Mouse (Mus musculus) cerebellum, postnatal 36 days (tissue): ENCODE measurements at regions not wholly inside any gene's neighbourhood (a gene's known extent, or its start where the extent isn't known, plus 50 kb on each side); places are given as distances from the start of the nearest gene placed in this dataset.
A peak's percentile ranks its signal among the peaks of the same experiment; 100 is the strongest.

Experiments
- DNase-seq, 2 experiments: peaks; one replicate each; pipeline ENCODE4 v3.0.0; 2021 to 2022; ENCODE audit warnings: mixed read lengths in 2 of 2

DNA sequence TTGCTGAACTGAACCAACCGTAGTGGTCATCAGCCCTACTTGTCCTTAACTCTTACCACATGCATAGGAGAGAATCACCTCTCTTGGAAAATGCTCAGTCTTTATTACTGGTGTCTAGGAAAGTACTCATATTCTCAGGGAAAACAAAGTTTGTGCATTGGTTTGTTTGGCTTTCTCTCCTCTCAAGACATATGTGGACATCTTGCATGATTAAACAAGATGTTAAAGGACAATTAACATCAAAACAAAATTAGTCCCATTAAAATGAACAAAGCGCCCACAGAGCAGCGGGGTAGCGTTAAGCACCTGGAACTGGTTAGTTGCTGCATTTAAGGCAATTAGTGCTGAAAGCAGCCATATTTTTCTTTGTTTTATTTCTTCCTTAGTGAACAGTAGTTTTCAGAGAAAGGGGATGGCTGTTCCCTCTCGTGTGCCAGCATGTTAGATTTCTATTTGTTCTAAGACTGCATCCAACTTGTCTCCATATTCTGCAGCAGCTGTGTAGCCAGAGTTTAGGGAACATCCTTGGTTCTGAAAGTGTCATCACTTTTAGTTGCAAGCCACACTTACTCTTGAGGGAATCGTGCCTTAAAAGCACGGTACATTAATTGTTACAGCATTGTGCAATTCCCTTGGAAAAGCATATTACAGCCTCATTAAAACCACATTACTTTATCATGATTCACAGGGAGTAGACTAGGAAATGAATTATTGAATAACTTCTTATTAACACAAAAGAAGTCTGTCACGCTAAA lies 137.7 kb downstream of the Ube2u start:
- DNase-seq, result no peak

DNA sequence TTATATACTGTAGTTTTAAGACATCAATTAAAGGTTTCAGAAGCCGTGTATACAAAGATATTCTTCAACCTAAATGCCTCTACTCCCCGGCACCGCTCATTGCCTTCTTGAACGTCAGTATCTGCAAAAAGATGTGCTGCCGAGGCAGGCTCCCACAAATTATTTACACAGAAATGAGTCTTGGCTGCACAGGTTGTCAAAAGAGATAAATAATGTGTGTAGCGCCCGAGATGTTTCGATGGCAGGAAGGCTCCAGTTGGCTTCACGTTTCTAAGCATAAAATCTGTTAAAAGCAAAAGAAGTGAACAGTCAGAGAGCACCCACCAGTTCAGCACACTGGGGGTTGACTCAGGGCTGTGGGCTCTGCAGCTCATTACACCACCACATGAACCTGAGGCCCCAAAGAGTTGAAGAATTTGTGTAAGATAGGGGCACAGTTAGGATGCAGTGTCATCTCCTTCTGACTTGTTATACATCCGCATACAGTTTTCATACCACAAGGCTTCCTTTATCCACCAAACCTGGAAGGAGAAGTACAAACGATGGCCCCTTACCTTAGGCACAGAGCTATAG lies 138.4 kb downstream of the Ube2u start:
- no peak for DNase-seq

DNA sequence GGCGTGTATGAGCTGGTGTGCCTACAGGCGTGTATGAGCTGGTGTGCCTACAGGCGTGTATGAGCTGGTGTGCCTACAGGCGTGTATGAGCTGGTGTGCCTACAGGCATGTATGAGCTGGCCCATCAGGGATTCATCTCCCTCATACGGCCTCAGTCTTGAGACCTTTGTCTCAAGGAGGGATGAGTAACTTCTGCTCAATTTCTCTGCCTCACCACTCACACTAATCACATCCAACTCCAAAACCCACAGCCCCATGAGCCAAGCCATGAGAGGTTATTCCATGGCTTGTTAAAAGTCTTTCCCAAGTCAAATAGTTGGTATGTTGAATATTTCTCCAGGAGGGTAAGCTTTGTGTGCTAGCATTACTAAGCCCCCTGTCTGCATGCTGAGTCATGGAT lies 146.0 kb downstream of the Ube2u start:
- DNase-seq, result no peak

DNA sequence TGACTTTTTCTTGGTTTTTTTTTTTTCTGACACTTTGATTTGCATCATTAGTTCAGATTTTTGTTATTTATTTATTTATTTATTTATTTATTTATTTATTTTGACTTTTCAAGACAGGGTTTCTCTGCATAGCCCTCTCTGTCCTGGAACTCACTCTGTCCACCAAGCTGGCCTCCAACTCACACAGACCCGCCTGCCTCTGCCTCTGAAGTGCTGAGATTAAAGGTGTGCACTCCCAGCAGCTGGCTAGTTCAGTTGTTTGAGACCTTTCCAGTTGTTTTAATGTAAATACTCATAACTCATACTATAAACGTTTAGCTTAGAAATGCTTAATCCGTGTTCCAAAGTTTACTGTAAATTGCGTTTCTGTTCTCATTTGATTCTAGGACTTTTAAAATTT lies 147.9 kb downstream of the Ube2u start:
- DNase-seq, result no peak

DNA sequence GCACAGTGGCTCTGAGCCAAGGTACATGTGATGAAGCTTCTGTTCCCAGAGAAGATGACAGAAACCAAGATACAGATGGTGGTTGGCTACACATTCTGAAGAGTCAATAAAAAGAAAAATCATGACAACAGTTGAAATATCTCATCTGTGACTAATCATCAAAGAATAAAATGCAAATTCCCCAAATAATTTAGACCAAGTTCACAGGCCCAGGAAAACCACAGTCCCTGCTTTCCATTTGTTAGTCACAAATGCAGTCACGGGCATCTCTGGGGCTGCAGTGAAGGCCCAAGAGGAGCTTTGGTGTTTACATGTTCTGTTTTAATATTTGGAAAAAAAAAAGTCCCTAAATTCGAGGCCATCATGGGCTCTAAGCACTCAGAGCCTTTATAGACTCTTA lies 142.1 kb upstream of the Cachd1 start:
- DNase-seq, result no peak

DNA sequence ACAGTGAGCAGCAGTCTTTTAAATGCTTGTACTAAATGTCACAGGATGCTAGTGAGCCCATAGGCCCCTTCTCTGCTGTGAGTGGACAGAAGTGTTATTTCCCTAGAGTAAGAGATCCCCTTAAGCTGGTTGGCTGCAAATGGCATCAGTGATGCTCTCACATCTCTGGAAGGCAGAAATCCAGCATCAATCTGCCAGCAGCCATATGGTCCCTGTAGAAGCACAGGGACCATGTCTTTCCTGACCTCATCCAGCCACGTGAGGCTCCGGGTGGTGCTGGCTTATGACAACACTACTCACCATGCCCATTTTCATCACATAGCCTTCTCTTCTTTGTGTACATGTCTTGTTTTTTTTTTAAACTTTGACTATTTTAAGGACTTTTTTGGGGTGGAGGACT lies 138.9 kb upstream of the Cachd1 start:
- DNase-seq, result no peak

DNA sequence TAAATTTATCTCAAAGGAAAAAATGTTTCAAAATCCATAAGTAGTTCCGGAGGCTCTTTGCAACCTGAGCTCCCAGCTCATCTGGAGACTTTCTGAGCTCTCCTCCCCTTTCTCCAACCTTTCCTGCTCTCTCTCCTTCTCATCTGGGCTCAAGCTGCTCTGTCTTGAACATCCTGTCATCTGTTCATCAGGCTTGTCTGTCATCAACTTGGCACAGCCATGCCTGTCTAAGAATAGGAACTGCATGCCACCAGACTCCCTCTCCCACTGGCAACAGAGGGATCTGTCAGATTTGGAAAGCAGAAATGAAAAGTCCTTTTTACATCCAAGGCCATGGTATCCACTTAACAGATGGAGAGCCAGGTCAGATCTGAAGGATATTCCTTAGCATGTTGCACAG lies 115.3 kb upstream of the Cachd1 start:
- no peak for DNase-seq

DNA sequence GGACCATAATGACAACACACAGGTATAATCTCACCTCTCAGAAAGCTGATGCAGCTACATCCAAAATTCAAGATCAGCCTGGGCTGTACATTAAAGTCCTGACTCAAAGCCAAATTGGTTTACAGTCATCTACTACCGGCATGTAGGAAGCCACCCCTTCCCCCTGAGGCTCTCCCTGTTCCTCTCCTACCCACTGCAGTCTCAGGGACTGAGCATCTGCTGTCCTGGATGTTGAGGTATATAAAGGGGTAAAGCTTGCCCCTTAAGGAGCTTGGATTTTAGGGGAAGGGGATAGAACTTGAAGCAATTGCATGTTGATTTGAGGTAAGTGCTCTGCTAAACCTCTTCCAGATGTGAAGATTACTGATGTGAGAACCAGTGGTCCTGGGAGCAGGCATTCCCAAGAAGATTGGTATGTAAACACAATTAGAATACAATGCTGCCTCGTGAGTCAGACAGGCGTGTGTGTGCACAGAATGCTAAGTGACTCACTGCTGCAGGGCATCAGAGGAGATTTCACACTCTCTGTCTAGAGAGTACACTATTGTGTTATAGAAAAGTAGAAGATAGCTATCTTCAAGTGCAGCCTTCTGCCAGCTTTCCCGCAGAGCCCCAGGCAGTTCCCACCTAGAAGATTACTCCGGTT lies 111.7 kb upstream of the Cachd1 start:
- no peak for DNase-seq

DNA sequence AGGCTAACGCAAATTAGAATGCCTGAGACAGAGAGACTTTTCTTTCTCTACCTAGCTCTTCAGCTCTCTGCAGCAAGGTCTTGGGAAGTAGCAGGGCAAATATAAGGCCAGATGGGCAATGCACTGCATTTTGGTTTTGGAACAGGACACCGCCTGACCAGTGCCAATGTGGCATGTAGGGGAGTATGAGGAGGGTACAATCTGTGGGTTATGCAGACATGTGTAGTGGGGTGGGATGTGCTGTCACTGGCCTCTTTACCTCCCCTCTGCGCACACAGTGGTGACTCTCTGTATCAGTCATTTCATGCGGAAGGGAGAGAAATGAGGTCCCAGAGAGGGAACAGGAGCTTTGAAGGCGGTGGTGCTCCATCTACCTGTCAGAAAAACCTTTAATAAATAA lies 105.9 kb upstream of the Cachd1 start:
- no peak for DNase-seq

DNA sequence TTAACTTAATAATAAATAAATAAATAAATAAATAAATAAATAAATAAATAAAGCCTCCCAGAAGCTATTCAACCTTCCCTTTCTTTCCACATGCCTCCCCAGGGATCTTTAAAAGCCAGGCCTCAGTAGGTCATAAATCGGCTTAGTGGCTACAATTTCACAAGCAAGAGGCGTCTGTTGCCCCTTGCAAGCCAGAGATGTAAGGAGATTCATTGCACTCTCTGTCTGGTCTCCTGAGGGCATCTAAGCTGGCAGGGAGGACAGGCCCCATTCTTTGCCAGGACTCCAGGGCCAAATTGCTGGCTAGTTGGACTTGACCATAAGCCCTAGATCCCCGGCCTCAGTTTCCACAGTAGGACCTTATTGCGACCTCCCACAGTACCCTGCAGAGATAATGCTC lies 101.6 kb upstream of the Cachd1 start:
- no peak for DNase-seq

DNA sequence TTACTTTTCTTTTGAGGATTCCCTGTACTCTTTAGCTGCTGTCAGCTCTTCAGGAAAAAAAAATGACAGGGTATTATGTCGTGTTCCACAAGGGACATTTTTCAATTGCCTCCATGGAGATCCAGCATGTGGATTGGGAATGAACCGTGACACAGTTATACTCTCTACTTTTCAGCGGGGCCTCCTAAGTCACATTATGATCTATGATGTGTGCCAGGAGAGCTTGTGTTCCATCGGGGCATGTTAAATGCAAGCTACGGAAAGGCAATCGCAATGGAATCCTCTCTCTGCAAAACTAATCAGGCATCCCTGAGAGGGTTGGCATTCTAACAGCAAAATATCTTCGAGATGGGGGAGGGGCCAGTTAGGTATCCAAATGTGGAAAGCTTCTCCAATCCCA lies 92.7 kb upstream of the Cachd1 start:
- no peak for DNase-seq

DNA sequence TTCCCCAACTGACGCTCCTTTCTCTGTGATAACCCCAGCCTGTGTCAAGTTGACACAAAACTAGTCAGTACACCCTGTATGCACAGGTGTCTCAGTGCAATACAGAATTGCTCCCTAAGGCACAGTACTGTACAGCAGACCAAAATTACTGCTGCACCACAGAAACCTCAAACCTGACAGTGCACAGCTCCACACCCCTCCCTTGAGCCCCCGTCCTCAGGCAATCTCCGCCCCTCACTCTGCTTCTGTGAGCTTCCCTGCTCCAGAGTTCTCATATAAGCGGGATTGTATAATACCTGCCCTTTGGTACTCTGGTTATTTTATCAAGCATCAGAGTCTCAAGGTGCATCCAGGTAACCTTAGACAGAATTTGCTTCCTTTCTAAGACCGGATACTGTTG lies 76.5 kb upstream of the Cachd1 start:
- no peak for DNase-seq

DNA sequence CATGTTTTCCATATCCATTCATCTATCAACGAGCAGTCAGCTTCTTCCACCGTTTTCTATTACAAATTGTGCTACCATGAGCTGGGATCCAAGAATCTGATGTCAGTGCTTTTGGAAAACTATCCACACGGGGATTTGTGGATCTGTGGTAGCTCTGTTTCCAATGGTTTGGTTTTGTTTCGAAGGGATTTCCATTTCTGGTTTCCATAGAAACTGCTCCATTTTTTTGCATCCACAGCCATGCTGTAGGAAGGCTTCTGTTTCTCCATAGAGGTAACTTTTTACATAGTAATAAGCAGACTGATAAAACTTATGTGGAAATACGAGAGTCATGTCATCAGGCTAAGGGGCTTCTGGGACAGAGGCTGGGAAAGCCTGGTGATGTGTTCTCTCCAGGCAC lies 76.1 kb upstream of the Cachd1 start:
- DNase-seq, result no peak

DNA sequence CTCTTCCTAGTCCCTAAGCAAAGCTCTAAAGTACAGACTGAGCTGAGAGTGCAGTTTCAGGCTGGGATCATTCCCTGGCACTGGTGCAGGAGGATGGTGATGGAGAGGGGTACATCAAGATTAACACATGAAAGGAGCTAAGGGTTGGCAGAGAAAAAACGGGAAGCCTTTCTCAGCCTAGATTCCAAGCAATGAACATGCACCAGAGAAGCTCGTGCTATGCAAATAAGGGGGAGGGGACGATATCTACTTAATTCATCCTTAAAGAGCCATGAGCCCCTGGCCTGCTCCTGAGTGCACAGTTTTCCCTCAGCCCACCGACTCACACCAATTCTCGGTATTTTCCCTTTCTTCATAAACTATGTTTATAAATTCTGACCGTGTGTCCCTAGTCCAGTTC lies 70.5 kb upstream of the Cachd1 start:
- DNase-seq, result no peak

DNA sequence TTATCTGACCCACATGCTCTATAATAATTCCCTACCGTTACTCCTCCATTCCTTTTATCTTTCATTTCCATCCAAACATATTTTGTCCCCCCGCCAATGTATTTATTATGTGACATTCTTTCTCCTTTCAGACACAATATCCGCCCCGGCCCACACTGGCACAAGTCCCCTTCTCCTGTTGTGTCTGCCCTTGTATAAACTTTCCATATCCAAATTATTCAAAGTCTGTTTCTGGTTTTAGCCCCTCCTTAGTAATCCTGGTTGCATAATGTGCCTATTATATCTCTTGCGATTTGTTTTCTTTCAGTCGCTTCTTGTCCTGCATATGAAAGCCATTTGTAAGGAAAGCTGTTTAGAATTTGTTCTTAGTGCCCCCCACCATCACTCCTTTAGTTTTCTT lies 69.3 kb upstream of the Cachd1 start:
- no peak for DNase-seq

DNA sequence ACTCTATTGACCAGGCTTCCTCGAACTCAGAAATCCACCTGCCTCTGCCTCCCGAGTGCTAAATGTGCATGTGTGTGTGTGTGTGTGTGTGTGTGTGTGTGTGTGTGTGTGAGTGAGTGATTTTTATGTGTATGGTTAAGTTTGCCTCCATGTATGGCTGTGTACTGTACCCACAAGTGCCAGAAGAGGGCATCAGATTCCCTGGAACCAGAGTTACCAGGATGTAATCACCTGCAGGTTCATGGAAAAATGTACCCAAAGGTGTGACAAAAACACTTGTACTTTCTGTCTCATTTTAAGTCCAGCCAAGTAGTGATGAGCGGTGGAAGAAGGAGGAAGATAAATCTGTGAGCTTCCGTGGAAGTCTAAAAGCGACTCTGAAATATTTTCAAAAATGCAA lies 68.2 kb upstream of the Cachd1 start:
- DNase-seq, result no peak

DNA sequence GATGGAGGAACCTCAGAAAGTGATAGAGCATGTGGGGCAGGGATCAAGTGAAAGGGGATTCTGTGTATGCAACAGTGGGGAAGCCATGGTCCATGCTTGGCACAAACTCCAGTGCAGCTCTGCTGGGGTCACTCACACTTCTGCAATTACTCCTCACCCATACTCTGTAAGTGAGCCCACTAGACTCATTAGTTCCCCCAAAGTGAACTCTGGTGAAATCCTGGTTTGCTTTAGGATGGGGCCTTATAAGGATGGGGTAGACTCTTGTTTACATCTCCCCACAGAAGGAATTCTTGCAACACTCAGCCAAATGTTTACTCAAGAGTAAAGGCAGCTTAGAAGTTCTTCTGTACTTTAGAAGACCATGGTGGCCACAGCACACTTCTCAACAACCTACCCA lies 62.2 kb upstream of the Cachd1 start:
- no peak for DNase-seq

DNA sequence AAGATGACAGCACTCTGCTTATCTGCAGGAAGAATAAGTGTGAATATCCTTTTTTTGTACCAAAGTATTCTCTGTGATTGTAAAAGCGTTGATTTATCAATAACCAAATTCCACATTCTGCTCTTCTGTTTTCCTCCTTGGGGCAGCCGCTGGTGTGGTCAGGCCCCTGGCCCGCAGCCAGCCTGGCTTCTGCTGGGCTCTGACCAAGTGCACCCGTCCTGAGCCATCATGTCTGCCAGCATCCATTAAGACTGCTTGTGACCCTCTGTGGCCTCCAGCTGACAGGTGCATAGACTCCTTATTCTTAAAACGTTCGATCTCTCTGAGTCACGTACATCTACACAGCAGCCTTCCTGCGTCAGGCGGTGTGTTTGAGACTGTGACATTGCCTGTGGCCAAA lies 58.9 kb upstream of the Cachd1 start:
- peak in 1 of 2 experiments; percentile 7 for DNase-seq

DNA sequence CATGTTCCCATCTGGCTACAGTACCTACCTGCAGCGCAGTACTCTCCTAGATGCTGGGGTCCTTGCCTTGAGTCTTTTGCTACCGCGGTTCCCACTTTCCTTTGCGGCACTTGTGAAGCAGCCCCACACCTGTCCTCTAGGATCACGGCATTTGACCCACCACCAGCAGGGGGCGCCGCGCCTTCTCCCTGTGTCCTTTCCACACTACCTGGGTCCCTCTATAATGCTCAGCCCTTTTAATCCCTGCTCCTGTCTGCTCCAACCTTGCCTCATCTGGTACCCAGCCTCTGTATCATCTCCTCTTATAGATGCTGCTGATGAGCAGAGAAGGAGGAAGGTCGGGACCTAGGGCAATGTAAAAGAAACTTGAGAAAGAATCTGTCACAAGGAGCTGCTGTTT lies 53.9 kb upstream of the Cachd1 start:
- DNase-seq, result peak; percentile 27 to 38

DNA sequence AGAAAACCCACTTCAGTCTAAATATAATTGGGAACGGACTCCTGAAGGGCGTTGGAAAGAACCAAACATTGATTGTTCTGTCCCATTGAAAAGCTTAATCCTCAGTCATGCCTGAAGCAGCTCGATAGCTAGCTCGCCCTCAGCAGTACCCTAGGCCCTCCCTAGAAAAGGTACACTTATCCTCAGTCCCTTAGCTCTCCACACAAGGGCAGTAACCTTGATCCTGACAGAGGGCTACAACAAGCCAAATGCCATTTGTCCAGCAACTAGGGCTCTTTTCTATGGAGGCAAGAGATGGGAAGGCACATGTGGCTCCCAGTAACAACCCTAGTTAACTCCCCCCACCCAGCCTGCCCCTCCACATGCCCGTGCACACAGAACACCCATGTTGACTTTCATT lies 53.4 kb upstream of the Cachd1 start:
- no peak for DNase-seq

DNA sequence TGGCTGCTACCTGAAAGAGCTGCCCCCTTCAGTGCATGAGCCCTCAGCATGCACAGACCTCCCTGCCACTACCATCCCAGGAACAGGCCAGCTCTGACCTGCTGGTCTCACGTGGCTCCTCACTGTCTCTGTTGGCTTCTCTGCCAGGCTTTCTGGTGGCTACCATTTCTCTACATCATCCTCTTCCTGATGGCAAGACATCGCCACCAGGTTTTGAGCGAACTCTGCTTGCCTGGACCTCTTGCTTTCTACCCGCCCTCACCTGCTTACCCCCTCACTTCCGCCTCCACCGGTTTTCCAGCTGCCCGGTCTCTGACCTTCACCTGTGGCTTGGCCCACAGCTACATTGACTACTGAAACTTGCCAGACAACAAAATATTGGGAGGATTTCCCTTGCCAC lies 50.7 kb upstream of the Cachd1 start:
- no peak for DNase-seq

DNA sequence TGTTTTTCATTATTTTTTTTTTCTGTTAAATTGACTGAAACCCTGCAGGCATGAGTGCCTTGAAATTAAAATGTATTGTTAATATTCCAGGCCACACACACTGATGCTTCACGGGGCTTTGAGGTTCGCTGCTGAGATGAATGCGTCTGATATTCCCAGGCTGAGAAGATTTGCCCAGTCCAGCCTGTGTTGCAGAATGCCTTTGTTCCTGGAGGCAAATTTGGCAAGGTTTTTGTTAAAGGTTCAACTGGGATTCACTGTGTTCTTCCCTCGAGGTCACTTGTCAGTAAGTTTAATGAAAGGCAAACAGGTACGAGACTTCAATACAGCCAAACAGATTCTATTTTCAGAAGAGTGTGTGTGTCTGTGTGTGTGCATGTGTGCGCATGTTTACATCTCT lies 50.0 kb upstream of the Cachd1 start:
- no peak for DNase-seq
